Comparison of ENCODE assay signal across 8 mouse cellular contexts in genomic region chr2:140395744-140396231, GRCm38 (mm10). TPM values are rescaled to one million over a fixed set of nuclear protein-coding genes. Genes with fewer than 3 reads are reported as not detected.
DNase-seq lines count a peak whose midpoint lies in the region; ATAC-seq and TF ChIP-seq lines count a peak whose summit lies in the region.

No protein-coding gene starts in this region.

- peak overlapping the region; percentile 76 for H3K9ac ChIP-seq in heart, embryonic 16.5 days (ENCODE audit: low read length)
- H3K9ac ChIP-seq in liver, embryonic 13.5 days, result peak overlapping the region; percentile 75
- peak overlapping the region; percentile 71 for H3K9ac ChIP-seq in neural tube, embryonic 12.5 days

- ATAC-seq in heart, embryonic 16.5 days (replicated peaks; ENCODE audit: extremely low read depth, insufficient read depth, low FRiP score), result peak; percentile 56
- peak; percentile 45 for ATAC-seq in liver, embryonic 13.5 days (ENCODE audit: low read depth)
- ATAC-seq in neural tube, embryonic 12.5 days (ENCODE audit: low FRiP score, low read depth), result peak; percentile 85

- H3K4me3 ChIP-seq in embryonic fibroblast, embryonic 13.5 days (ENCODE audit: insufficient read depth, low read length), result peak overlapping the region; percentile 74
- H3K4me3 ChIP-seq in heart, embryonic 16.5 days (ENCODE audit: low read length), result peak overlapping the region; percentile 77
- peak overlapping the region; percentile 71 for H3K4me3 ChIP-seq in liver, embryonic 13.5 days (replicated peaks)
- peak overlapping the region; percentile 74 for H3K4me3 ChIP-seq in neural tube, embryonic 12.5 days

- DNase-seq in CD8-positive naive resting alpha-beta T cell, adult 2 months (ENCODE audit: low read depth in 2 of 2, low spot score in 2 of 2), result peak; percentile 1
- peak; percentile 43 to 44 for DNase-seq in adrenal gland, postnatal 36 days
- DNase-seq in kidney, postnatal 14 days, result peak; percentile 68
- DNase-seq in liver, embryonic 13.5 days, result peak; percentile 15
- peak; percentile 18 for DNase-seq in thymus, postnatal 25 days

- no peaks in the 10 kb centered on the region for H3K9me3 ChIP-seq in heart, embryonic 16.5 days (replicated peaks; ENCODE audit: control insufficient read depth, low read length)
- no peaks in the 10 kb centered on the region for H3K9me3 ChIP-seq in liver, embryonic 13.5 days (replicated peaks)
- no peaks in the 10 kb centered on the region for H3K9me3 ChIP-seq in neural tube, embryonic 12.5 days

- peak overlapping the region; percentile 97 for H3K4me2 ChIP-seq in heart, embryonic 16.5 days (ENCODE audit: low read depth, low read length)
- H3K4me2 ChIP-seq in liver, embryonic 13.5 days, result peak overlapping the region; percentile 95
- H3K4me2 ChIP-seq in neural tube, embryonic 12.5 days (replicated peaks), result peak overlapping the region; percentile 86

- H3K27me3 ChIP-seq in heart, embryonic 16.5 days (ENCODE audit: control insufficient read depth, insufficient read depth, low read length), result peaks cover 3% of the 10 kb centered on the region; the same call in 1 of the 2 replicates
- H3K27me3 ChIP-seq in liver, embryonic 13.5 days, result peaks cover 20% of the 10 kb centered on the region
- H3K27me3 ChIP-seq in neural tube, embryonic 12.5 days (replicated peaks), result no peaks in the 10 kb centered on the region

- under 1% methylated on average over 52 of the region's 58 CpGs for WGBS in heart, embryonic 16.5 days
- under 1% methylated on average over 57 of the region's 58 CpGs for WGBS in liver, embryonic 13.5 days (ENCODE audit: insufficient replicate concordance)
- WGBS in neural tube, embryonic 12.5 days, result 0% methylated on average over 57 of the region's 58 CpGs

- H3K4me1 ChIP-seq in embryonic fibroblast, embryonic 13.5 days (ENCODE audit: control insufficient read depth, insufficient read depth, low read length), result no peaks in the 10 kb centered on the region
- peaks cover 7% of the 10 kb centered on the region for H3K4me1 ChIP-seq in heart, embryonic 16.5 days (ENCODE audit: control insufficient read depth, insufficient read depth, low read length)
- peaks cover 19% of the 10 kb centered on the region for H3K4me1 ChIP-seq in liver, embryonic 13.5 days (replicated peaks)
- H3K4me1 ChIP-seq in neural tube, embryonic 12.5 days, result 0 out of 2 replicates have a peak, but pooled peaks cover 4% of the 10 kb centered on the region

- no peak overlapping the region for H3K27ac ChIP-seq in embryonic fibroblast, embryonic 13.5 days (ENCODE audit: insufficient read depth, low read length)
- H3K27ac ChIP-seq in heart, embryonic 16.5 days (ENCODE audit: low read length), result peak overlapping the region; percentile 55
- H3K27ac ChIP-seq in liver, embryonic 13.5 days, result no peak overlapping the region
- no peak overlapping the region for H3K27ac ChIP-seq in neural tube, embryonic 12.5 days

- H3K36me3 ChIP-seq in heart, embryonic 16.5 days (ENCODE audit: control insufficient read depth, insufficient read depth), result no peaks in the 10 kb centered on the region
- H3K36me3 ChIP-seq in liver, embryonic 13.5 days, result no peaks in the 10 kb centered on the region
- H3K36me3 ChIP-seq in neural tube, embryonic 12.5 days, result no peaks in the 10 kb centered on the region

- TF ChIP-seq POLR2A in embryonic fibroblast, embryonic 13.5 days (IDR thresholded peaks at IDR 0.05; ENCODE audit: low read depth, low read length), result no peak

- no peak for TF ChIP-seq CTCF in embryonic fibroblast, embryonic 13.5 days (IDR thresholded peaks at IDR 0.05; ENCODE audit: borderline replicate concordance, insufficient read depth, low read length)

RNA-seq across cellular contexts. Expression of gene Macrod2, which starts 0.7 kb away (rescaled TPM):
- 1 to 10 TPM; 5.3 to 8.6 TPM for total RNA-seq in adrenal gland, postnatal 36 days (2021)
- polyA plus RNA-seq in embryonic fibroblast, embryonic 13.5 days (2011; ENCODE audit: insufficient read length, low read depth, missing spikeins), result 5.8 and 8.6 TPM in 2 replicates
- 23.2 and 23.6 TPM in 2 replicates for polyA plus RNA-seq in heart, embryonic 16.5 days (2015; fragmentation: Nextera tagmentation; extraction: Ambion mirVana)
- 11.5 and 11.8 TPM in 2 replicates for polyA plus RNA-seq in liver, embryonic 13.5 days (2015; fragmentation: Nextera tagmentation; extraction: Ambion mirVana)
- 52.6 and 53.8 TPM in 2 replicates for polyA plus RNA-seq in neural tube, embryonic 12.5 days (2016; fragmentation: Nextera tagmentation; extraction: Ambion mirVana)

RNA-seq across cellular contexts. Expression of gene Sel1l2, which starts 6.3 kb away (rescaled TPM):
- not detected for total RNA-seq in adrenal gland, postnatal 36 days (2021)
- polyA plus RNA-seq in embryonic fibroblast, embryonic 13.5 days (2011; ENCODE audit: insufficient read length, low read depth, missing spikeins), result not detected in 2 replicates
- not detected in 2 replicates for polyA plus RNA-seq in heart, embryonic 16.5 days (2015; fragmentation: Nextera tagmentation; extraction: Ambion mirVana)
- not detected in 2 replicates for polyA plus RNA-seq in liver, embryonic 13.5 days (2015; fragmentation: Nextera tagmentation; extraction: Ambion mirVana)
- polyA plus RNA-seq in neural tube, embryonic 12.5 days (2016; fragmentation: Nextera tagmentation; extraction: Ambion mirVana), result not detected in 2 replicates

Comparison
In these comparisons a context has a peak if more than half of its experiments do, and no peak if none do; other contexts are left out.
1. DNase-seq: peak in every context shown above with its lines; median percentile 68 in kidney, postnatal 14 days; 44 in adrenal gland, postnatal 36 days; 18 in thymus, postnatal 25 days; 15 in liver, embryonic 13.5 days; 1 in CD8-positive naive resting alpha-beta T cell, adult 2 months.